Mouse (Mus musculus) liver, embryonic 12.5 days (tissue): Measurements from ENCODE around the gene AC161166.1. TPM values are rescaled to one million over a fixed set of nuclear protein-coding genes. Genes with fewer than 3 reads are reported as not detected.
A peak's percentile ranks its signal among the peaks of the same experiment; 100 is the strongest.
"Not testable (repeated sequence)": the region's sequence is repeated elsewhere in the genome, so short reads cannot be mapped to it uniquely, and the experiment has no call there.

Experiments
- ATAC-seq: fragments of 200-750 bp; cut with Nextera tagmentation; 2 replicates; pipeline ENCODE4 v1.8.0; 2017; ENCODE audit warnings: moderate number of reproducible peaks, mild to moderate bottlenecking, moderate library complexity
- H3K27ac ChIP-seq: fragments of 300-500 bp; sonication (generic); 2 replicates; pipeline ENCODE4 v1.5.1; 2016; ENCODE audit warnings: mild to moderate bottlenecking
- H3K27me3 ChIP-seq: fragments of 300-500 bp; sonication (generic); replicated peaks from 2 replicates; pipeline ENCODE4 v1.6.1; 2016; ENCODE audit warnings: mild to moderate bottlenecking, moderate library complexity
- H3K36me3 ChIP-seq: fragments of 300-500 bp; sonication (generic); 2 replicates; pipeline ENCODE4 v1.6.1; 2016; ENCODE audit warnings: mild to moderate bottlenecking, moderate library complexity
- H3K4me1 ChIP-seq: fragments of 300-500 bp; sonication (generic); 2 replicates; pipeline ENCODE4 v1.6.1; 2016
- H3K4me2 ChIP-seq: fragments of 300-500 bp; sonication (generic); 2 replicates; pipeline ENCODE4 v1.6.1; 2016; ENCODE audit warnings: mild to moderate bottlenecking, moderate library complexity
- H3K4me3 ChIP-seq: fragments of 300-500 bp; sonication (generic); 2 replicates; pipeline ENCODE4 v1.5.1; 2016; ENCODE audit warnings: mild to moderate bottlenecking, moderate library complexity
- H3K9ac ChIP-seq: fragments of 300-500 bp; sonication (generic); 2 replicates; pipeline ENCODE4 v1.6.1; 2016; ENCODE audit warnings: mild to moderate bottlenecking, moderate library complexity
- H3K9me3 ChIP-seq: fragments of 300-500 bp; sonication (generic); replicated peaks from 2 replicates; pipeline ENCODE4 v1.6.1; 2016; ENCODE audit warnings: mild to moderate bottlenecking, moderate library complexity
- WGBS: fragments of 180-500 bp; shearing (Covaris S2); methylation state at CpG from one replicate; pipeline ENCODE4 v1.1.7; 2016; ENCODE audit not compliant: insufficient replicate concordance; 5-methylcytosine and 5-hydroxymethylcytosine counted together
- polyA plus RNA-seq: library from polyadenylated mRNA; unstranded; fragments of >200 nt; fragmentation: Nextera tagmentation; extraction: Ambion mirVana; gene quantifications from 2 replicates; pipeline ENCODE4 v1.2.1, GENCODE M21; 2016

AC161166.1 gene
- polyA plus RNA-seq, 1 experiment from 2014 or later: 0.20 TPM

GRCm38 (mm10) chr7:24523723-24524122 is 11.5 kb upstream of the AC161166.1 start:
- WGBS: 62% methylated on average over 6 of the region's 6 CpGs
- Histone ChIP-seq H3K4me3 (no peak overlapping the region), H3K4me2 (no peak overlapping the region), H3K27ac (no peak overlapping the region), H3K36me3 (no peaks in the 10 kb centered on the region), H3K9ac (no peak overlapping the region), H3K27me3 (peaks cover 11% of the 10 kb centered on the region; the same call in 1 of the 2 replicates), H3K9me3 (no peaks in the 10 kb centered on the region), H3K4me1 (0 out of 2 replicates have a peak, but pooled peaks cover under 1% of the 10 kb centered on the region)
- no peak for ATAC-seq

- Histone ChIP-seq H3K9me3 (no peaks in the 10 kb centered on the region), H3K27ac (no peak overlapping the region), H3K9ac (no peak overlapping the region), H3K4me1 (no peaks in the 10 kb centered on the region), H3K4me2 (no peak overlapping the region), H3K4me3 (no peak overlapping the region), H3K36me3 (no peaks in the 10 kb centered on the region), H3K27me3 (peaks cover 11% of the 10 kb centered on the region; the same call in 1 of the 2 replicates)
- no peak for ATAC-seq
- 43% methylated on average over 5 of the region's 5 CpGs for WGBS
These were observed 10.6 kb upstream of the AC161166.1 start for GRCm38 (mm10) chr7:24522805-24523204.

GRCm38 (mm10) chr7:24520054-24520453 is 7.8 kb upstream of the AC161166.1 start:
- WGBS: 72% methylated on average over 10 of the region's 10 CpGs
- H3K27me3 ChIP-seq: peaks cover 11% of the 10 kb centered on the region; the same call in 1 of the 2 replicates
- H3K4me2 ChIP-seq, H3K9me3 ChIP-seq, H3K4me1 ChIP-seq, ATAC-seq, H3K27ac ChIP-seq, H3K9ac ChIP-seq, H3K4me3 ChIP-seq: not testable (repeated sequence)
- H3K36me3 ChIP-seq: peaks cover 11% of the 10 kb centered on the region; the same call in 1 of the 2 replicates

GRCm38 (mm10) chr7:24519130-24519529 is 6.9 kb upstream of the AC161166.1 start:
- Histone ChIP-seq H3K4me2 (no peak overlapping the region), H3K36me3 (peaks cover 12% of the 10 kb centered on the region; the same call in 1 of the 2 replicates), H3K4me3 (no peak overlapping the region), H3K27me3 (peaks cover 11% of the 10 kb centered on the region; the same call in 1 of the 2 replicates), H3K4me1 (no peaks in the 10 kb centered on the region), H3K9me3 (no peaks in the 10 kb centered on the region), H3K9ac (no peak overlapping the region), H3K27ac (no peak overlapping the region)
- WGBS: 58% methylated on average over 3 of the region's 3 CpGs
- ATAC-seq: no peak

- 71% methylated on average over 6 of the region's 6 CpGs for WGBS
- Histone ChIP-seq H3K4me1 (no peaks in the 10 kb centered on the region), H3K4me3 (no peak overlapping the region), H3K9me3 (no peaks in the 10 kb centered on the region), H3K9ac (no peak overlapping the region), H3K27me3 (0 out of 2 replicates have a peak, but pooled peaks cover under 1% of the 10 kb centered on the region), H3K4me2 (no peak overlapping the region), H3K27ac (no peak overlapping the region), H3K36me3 (peaks cover 12% of the 10 kb centered on the region; the same call in 1 of the 2 replicates)
- no peak for ATAC-seq
These were observed 5.4 kb upstream of the AC161166.1 start for GRCm38 (mm10) chr7:24517654-24518053.

- H3K4me1 ChIP-seq: no peaks in the 10 kb centered on the region
- H3K4me2 ChIP-seq: no peak overlapping the region
- no peaks in the 10 kb centered on the region for H3K9me3 ChIP-seq
- H3K27ac ChIP-seq: no peak overlapping the region
- H3K27me3 ChIP-seq: no peaks in the 10 kb centered on the region
- WGBS: 60% methylated on average over 5 of the region's 5 CpGs
- no peak overlapping the region for H3K4me3 ChIP-seq
- H3K36me3 ChIP-seq: peaks cover 12% of the 10 kb centered on the region; the same call in 1 of the 2 replicates
- H3K9ac ChIP-seq: no peak overlapping the region
- no peak for ATAC-seq
These were observed 4.8 kb upstream of the AC161166.1 start for GRCm38 (mm10) chr7:24517077-24517476.

- not testable (repeated sequence) for H3K27ac ChIP-seq, H3K9ac ChIP-seq, H3K4me2 ChIP-seq, H3K4me1 ChIP-seq, H3K9me3 ChIP-seq, H3K4me3 ChIP-seq, H3K27me3 ChIP-seq, ATAC-seq
- 62% methylated on average over 8 of the region's 8 CpGs for WGBS
- H3K36me3 ChIP-seq: peaks cover 12% of the 10 kb centered on the region; the same call in 1 of the 2 replicates
These were observed 4.1 kb upstream of the AC161166.1 start for GRCm38 (mm10) chr7:24516319-24516718.

GRCm38 (mm10) chr7:24507726-24508114 is 4.5 kb downstream of the AC161166.1 start:
- peak overlapping the region; percentile 86 for H3K27ac ChIP-seq
- no peaks in the 10 kb centered on the region for H3K9me3 ChIP-seq
- peaks cover 50% of the 10 kb centered on the region for H3K4me1 ChIP-seq
- H3K4me2 ChIP-seq: peak overlapping the region; percentile 80
- H3K4me3 ChIP-seq: peak overlapping the region; percentile 79
- H3K9ac ChIP-seq: peak overlapping the region; percentile 86
- H3K36me3 ChIP-seq: no peaks in the 10 kb centered on the region
- peaks cover 33% of the 10 kb centered on the region for H3K27me3 ChIP-seq
- ATAC-seq: peak; percentile 14; the same call in 1 of the 2 replicates
- WGBS: under 1% methylated on average over 20 of the region's 20 CpGs

GRCm38 (mm10) chr7:24506838-24507725 is 5.2 kb downstream of the AC161166.1 start, which contains the start of gene Zfp428:
TSS of gene Zfp428 (plus strand) at chr7:24507006.
- Histone ChIP-seq H3K4me1 (peaks cover 50% of the 10 kb centered on the region), H3K36me3 (no peaks in the 10 kb centered on the region), H3K4me2 (peak within 1 kb of the TSS; percentile 80), H3K9ac (peak within 1 kb of the TSS; percentile 86), H3K9me3 (no peaks in the 10 kb centered on the region), H3K27ac (peak within 1 kb of the TSS; percentile 86), H3K4me3 (peak within 1 kb of the TSS; percentile 79), H3K27me3 (peaks cover 40% of the 10 kb centered on the region)
- ATAC-seq: peak; percentile 79
- WGBS: under 1% methylated on average over 84 of the region's 84 CpGs

- H3K9ac ChIP-seq: peak overlapping the region; percentile 86
- peak overlapping the region; percentile 86 for H3K27ac ChIP-seq
- peaks cover 46% of the 10 kb centered on the region for H3K27me3 ChIP-seq
- H3K36me3 ChIP-seq: no peaks in the 10 kb centered on the region
- no peak for ATAC-seq
- H3K4me3 ChIP-seq: peak overlapping the region; percentile 79
- H3K4me2 ChIP-seq: peak overlapping the region; percentile 80
- H3K9me3 ChIP-seq: no peaks in the 10 kb centered on the region
- H3K4me1 ChIP-seq: peaks cover 52% of the 10 kb centered on the region
- WGBS: 4% methylated on average over 12 of the region's 12 CpGs
These were observed 5.8 kb downstream of the AC161166.1 start for GRCm38 (mm10) chr7:24506476-24506837.

- H3K4me2 ChIP-seq: peak overlapping the region; percentile 80
- H3K36me3 ChIP-seq: no peaks in the 10 kb centered on the region
- H3K9me3 ChIP-seq: 0 out of 2 replicates have a peak, but pooled peaks cover 1% of the 10 kb centered on the region
- H3K27me3 ChIP-seq: peaks cover 50% of the 10 kb centered on the region
- H3K9ac ChIP-seq: no peak overlapping the region
- 0 out of 2 replicates have a peak overlapping the region, but pooled peaks have one; percentile 86 for H3K27ac ChIP-seq
- no peak for ATAC-seq
- peaks cover 54% of the 10 kb centered on the region for H3K4me1 ChIP-seq
- whole genome bisulfite sequencing: 43% methylated on average over 3 of the region's 3 CpGs
- peak overlapping the region; percentile 79 for H3K4me3 ChIP-seq
These were observed 6.2 kb downstream of the AC161166.1 start for GRCm38 (mm10) chr7:24506065-24506459.

GRCm38 (mm10) chr7:24505447-24506064 is 6.7 kb downstream of the AC161166.1 start:
- Histone ChIP-seq H3K4me3 (no peak overlapping the region), H3K9me3 (peaks cover 6% of the 10 kb centered on the region; the same call in 1 of the 2 replicates), H3K4me1 (peaks cover 54% of the 10 kb centered on the region), H3K27me3 (peaks cover 55% of the 10 kb centered on the region), H3K27ac (no peak overlapping the region), H3K36me3 (no peaks in the 10 kb centered on the region), H3K9ac (no peak overlapping the region), H3K4me2 (no peak overlapping the region)
- ATAC-seq: no peak
- WGBS: 48% methylated on average over 15 of the region's 15 CpGs
